Mouse (Mus musculus) midbrain, postnatal 0 days (tissue): Measurements from ENCODE around the gene Cmtm5. TPM values are rescaled to one million over a fixed set of nuclear protein-coding genes. Genes with fewer than 3 reads are reported as not detected.

ENCODE experiments used
- ATAC-seq: fragments of 200-750 bp; cut with Nextera tagmentation; 2 replicates; pipeline ENCODE4 v1.8.0; 2017; ENCODE audit warnings: moderate number of reproducible peaks, mild to moderate bottlenecking, moderate TSS enrichment, moderate library complexity; ENCODE audit not compliant: low FRiP score
- DNase-seq: peaks from one replicate; pipeline ENCODE4 v3.0.0-alpha.2; 2015; ENCODE audit warnings: low spot score
- H3K27ac ChIP-seq: fragments of 300-500 bp; sonication (generic); 2 replicates; pipeline ENCODE4 v1.5.1; 2014; ENCODE audit warnings: low read depth, mild to moderate bottlenecking, low read length, mixed read lengths
- H3K27me3 ChIP-seq: fragments of 300-500 bp; sonication (generic); 2 replicates; pipeline ENCODE4 v1.6.1; 2014; ENCODE audit warnings: low read length, control low read depth, mixed read lengths; ENCODE audit not compliant: insufficient read depth
- H3K36me3 ChIP-seq: fragments of 300-500 bp; sonication (generic); 2 replicates; pipeline ENCODE4 v1.6.1; 2014; ENCODE audit warnings: low read length, control low read depth, mixed read lengths; ENCODE audit not compliant: insufficient read depth
- H3K4me1 ChIP-seq: fragments of 300-500 bp; sonication (generic); 2 replicates; pipeline ENCODE4 v1.6.1; 2014; ENCODE audit warnings: mild to moderate bottlenecking, control low read depth, antibody characterized with exemption, low read length, mixed read lengths; ENCODE audit not compliant: insufficient read depth
- H3K4me2 ChIP-seq: fragments of 300-500 bp; sonication (generic); 2 replicates; pipeline ENCODE4 v1.6.1; 2014; ENCODE audit warnings: low read depth, mild to moderate bottlenecking, low read length, mixed read lengths; ENCODE audit not compliant: poor library complexity, severe bottlenecking
- H3K4me3 ChIP-seq: fragments of 300-500 bp; sonication (generic); 2 replicates; pipeline ENCODE4 v1.5.1; 2014; ENCODE audit warnings: low read depth, mild to moderate bottlenecking, low read length, moderate library complexity
- H3K9ac ChIP-seq: fragments of 300-500 bp; sonication (generic); replicated peaks from 2 replicates; pipeline ENCODE4 v1.6.1; 2014; ENCODE audit warnings: mild to moderate bottlenecking, low read length, moderate library complexity, mixed read lengths; ENCODE audit not compliant: poor library complexity, severe bottlenecking
- H3K9me3 ChIP-seq: fragments of 300-500 bp; sonication (generic); 2 replicates; pipeline ENCODE4 v1.6.1; 2016; ENCODE audit warnings: low read length, control low read depth
- CTCF ChIP-seq: IDR thresholded peaks from 2 replicates; pipeline ENCODE4 v1.5.1; 2016; ENCODE audit warnings: antibody characterized with exemption, mild to moderate bottlenecking
- WGBS: fragments of 180-500 bp; shearing (Covaris S2); extraction: QIAGEN DNeasy Blood & Tissue Kit; methylation state at CpG from one replicate; pipeline ENCODE4 v1.1.7; 2014; 5-methylcytosine and 5-hydroxymethylcytosine counted together
- polyA plus RNA-seq: library from polyadenylated mRNA; unstranded; fragments of >200 nt; fragmentation: Nextera tagmentation; extraction: Ambion mirVana; gene quantifications from 2 replicates; pipeline ENCODE4 v1.2.1, GENCODE M21; 2015
- total RNA-seq: library from RNA; depleted of rRNA; stranded (reverse); fragments of >200 nt; gene quantifications from 2 replicates; pipeline ENCODE4 v1.2.3, GENCODE M21; 2014

Gene Cmtm5
- total and polyA plus RNA-seq, 2 experiments from 2014 or later: 27.5 to 44.8 TPM

GRCm38 (mm10) chr14:54929801-54930200 lies 6.3 kb upstream of the Cmtm5 start:
- H3K4me2 ChIP-seq: no peak overlapping the region
- no peak for TF ChIP-seq CTCF
- ATAC-seq: no peak
- no peaks in the 10 kb centered on the region for H3K36me3 ChIP-seq
- H3K27me3 ChIP-seq: no peaks in the 10 kb centered on the region
- H3K4me3 ChIP-seq: no peak overlapping the region
- no peak for DNase-seq
- 78% methylated on average over 5 of the region's 5 CpGs for WGBS
- H3K4me1 ChIP-seq: peaks cover 8% of the 10 kb centered on the region; the same call in 1 of the 2 replicates
- no peak overlapping the region for H3K27ac ChIP-seq
- H3K9ac ChIP-seq: no peak overlapping the region
- no peaks in the 10 kb centered on the region for H3K9me3 ChIP-seq

GRCm38 (mm10) chr14:54930431-54930830 lies 5.6 kb upstream of the Cmtm5 start:
- Histone ChIP-seq H3K4me3 (no peak overlapping the region), H3K36me3 (no peaks in the 10 kb centered on the region), H3K4me1 (0 out of 2 replicates have a peak, but pooled peaks cover 3% of the 10 kb centered on the region), H3K9me3 (no peaks in the 10 kb centered on the region), H3K27ac (no peak overlapping the region), H3K27me3 (no peaks in the 10 kb centered on the region), H3K4me2 (no peak overlapping the region), H3K9ac (no peak overlapping the region)
- 21% methylated on average over 2 of the region's 2 CpGs for WGBS
- TF ChIP-seq CTCF: no peak
- DNase-seq (peak; percentile 46), ATAC-seq (no peak)

DNA sequence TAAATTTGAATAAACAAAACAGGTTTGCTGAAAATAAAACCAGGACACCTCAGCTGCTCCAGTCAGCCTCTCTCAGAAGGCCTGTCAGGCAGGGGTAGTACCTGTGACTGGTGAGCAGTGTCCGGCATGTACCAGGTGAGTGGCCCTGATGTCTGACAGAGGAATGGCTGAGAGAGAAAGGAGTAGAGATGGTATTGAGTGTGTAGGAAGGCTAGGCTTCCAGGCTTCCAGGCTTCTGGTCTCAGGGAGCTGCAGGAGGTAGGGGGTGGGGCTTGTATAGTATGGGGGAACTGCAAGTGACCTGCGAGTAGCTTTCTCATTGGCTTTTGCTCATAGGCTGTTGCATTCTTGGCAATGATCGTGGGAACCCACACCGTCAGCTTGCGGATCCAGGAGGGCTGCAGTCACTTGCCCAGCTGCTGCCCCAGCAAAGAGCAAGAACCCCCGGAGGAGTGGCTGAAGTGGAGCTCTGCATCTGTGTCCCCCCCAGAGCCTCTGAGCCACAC lies 3.4 kb upstream of the Cmtm5 start, which contains the start of gene Il25:
TSS of gene Il25 (plus strand) at position 51 of the 506 bp plus-strand sequence.
- Histone ChIP-seq H3K36me3 (no peaks in the 10 kb centered on the region), H3K9ac (no peak within 1 kb of the TSS), H3K4me3 (no peak within 1 kb of the TSS), H3K27ac (no peak within 1 kb of the TSS), H3K27me3 (no peaks in the 10 kb centered on the region), H3K4me1 (no peaks in the 10 kb centered on the region), H3K4me2 (no peak within 1 kb of the TSS), H3K9me3 (no peaks in the 10 kb centered on the region)
- WGBS: 39% methylated on average over 6 of the region's 6 CpGs
- DNase-seq (peak; percentile 51), ATAC-seq (no peak)
- TF ChIP-seq CTCF: no peak

DNA sequence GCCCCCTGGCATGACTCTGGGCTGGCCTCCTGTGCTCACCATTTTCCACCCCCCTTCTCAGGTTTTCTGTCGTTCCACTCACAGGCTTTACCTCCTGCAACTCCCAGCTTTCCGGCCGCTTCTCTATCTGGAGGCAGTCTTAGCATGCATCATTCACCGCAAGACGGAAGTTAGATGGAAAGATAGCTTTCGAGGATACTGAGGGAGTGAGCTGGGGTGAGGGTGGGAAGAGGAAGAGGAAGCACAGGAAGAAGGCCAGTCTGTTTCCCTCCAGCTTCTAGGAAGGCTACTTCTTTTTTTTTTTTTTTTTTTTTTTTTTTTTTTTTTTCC lies 735 bp downstream of the Cmtm5 start:
- Histone ChIP-seq H3K9me3 (no peaks in the 10 kb centered on the region), H3K36me3 (no peaks in the 10 kb centered on the region), H3K4me1 (no peaks in the 10 kb centered on the region), H3K4me3 (no peak overlapping the region), H3K27me3 (no peaks in the 10 kb centered on the region), H3K27ac (peak overlapping the region; percentile 77), H3K9ac (peak overlapping the region; percentile 39; the same call in 1 of the 2 replicates), H3K4me2 (peak overlapping the region; percentile 20; the same call in 1 of the 2 replicates)
- no peak for TF ChIP-seq CTCF
- DNase-seq (no peak), ATAC-seq (no peak)
- WGBS: 49% methylated on average over 6 of the region's 6 CpGs

GRCm38 (mm10) chr14:54937361-54938182 lies 1.5 kb downstream of the Cmtm5 start:
- H3K36me3 ChIP-seq: no peaks in the 10 kb centered on the region
- H3K27ac ChIP-seq: no peak overlapping the region
- no peak overlapping the region for H3K4me2 ChIP-seq
- no peaks in the 10 kb centered on the region for H3K27me3 ChIP-seq
- no peak for TF ChIP-seq CTCF
- 91% methylated on average over 16 of the region's 16 CpGs for WGBS
- DNase-seq: no peak
- no peak overlapping the region for H3K4me3 ChIP-seq
- no peaks in the 10 kb centered on the region for H3K9me3 ChIP-seq
- ATAC-seq: no peak
- no peaks in the 10 kb centered on the region for H3K4me1 ChIP-seq
- no peak overlapping the region for H3K9ac ChIP-seq
